Mouse (Mus musculus) cortical plate, adult 2 months (tissue): ENCODE measurements at regions not wholly inside any gene's neighbourhood (a gene's known extent, or its start where the extent isn't known, plus 50 kb on each side); places are given as distances from the start of the nearest gene placed in this dataset.

Source experiments
- H3K27ac ChIP-seq: fragments of 200-500 bp; 2 replicates; pipeline ENCODE4 v1.5.1; 2012; ENCODE audit warnings: low read length, control low read depth, inconsistent platforms; ENCODE audit not compliant: insufficient read depth
- H3K4me1 ChIP-seq: fragments of 200-500 bp; 2 replicates; pipeline ENCODE4 v1.6.1; 2011; ENCODE audit warnings: low read length; ENCODE audit not compliant: control insufficient read depth, insufficient read depth
- H3K4me3 ChIP-seq: fragments of 200-500 bp; 2 replicates; pipeline ENCODE4 v1.5.1; 2011; ENCODE audit warnings: mild to moderate bottlenecking, low read length, control low read depth; ENCODE audit not compliant: insufficient read depth
- CTCF ChIP-seq: fragments of 200-500 bp; IDR thresholded peaks from 2 replicates; pipeline ENCODE4 v1.5.1; 2011; ENCODE audit warnings: mild to moderate bottlenecking, control low read depth, low read length; ENCODE audit not compliant: insufficient read depth; ENCODE audit errors: extremely low read depth
- POLR2A ChIP-seq: fragments of 200-500 bp; IDR thresholded peaks from 2 replicates; pipeline ENCODE4 v1.6.1; 2011; ENCODE audit warnings: mild to moderate bottlenecking, low read length, control low read depth; ENCODE audit not compliant: insufficient read depth; ENCODE audit errors: extremely low read depth

GRCm38 (mm10) chr3:18645481-18645880 is 697.3 kb downstream of the Cypt12 start:
- Histone ChIP-seq H3K4me3 (no peak overlapping the region), H3K27ac (no peak overlapping the region), H3K4me1 (no peaks in the 10 kb centered on the region; the same call in 1 of the 2 replicates)
- TF ChIP-seq CTCF (no peak), POLR2A (no peak)

GRCm38 (mm10) chr3:18645927-18646326 is 697.7 kb downstream of the Cypt12 start:
- H3K4me3 ChIP-seq: no peak overlapping the region
- H3K27ac ChIP-seq: no peak overlapping the region
- H3K4me1 ChIP-seq: no peaks in the 10 kb centered on the region; the same call in 1 of the 2 replicates
- TF ChIP-seq POLR2A (no peak), CTCF (no peak)

GRCm38 (mm10) chr3:18653557-18653956 is 705.3 kb downstream of the Cypt12 start:
- no peak overlapping the region; the same call in 1 of the 2 replicates for H3K27ac ChIP-seq
- H3K4me3 ChIP-seq: no peak overlapping the region
- H3K4me1 ChIP-seq: no peaks in the 10 kb centered on the region
- TF ChIP-seq POLR2A: no peak
- TF ChIP-seq CTCF: no peak

- Histone ChIP-seq H3K4me1 (peaks cover 6% of the 10 kb centered on the region; the same call in 1 of the 2 replicates), H3K4me3 (no peak overlapping the region), H3K27ac (no peak overlapping the region)
- no peak for TF ChIP-seq CTCF
- TF ChIP-seq POLR2A: no peak
Measured at GRCm38 (mm10) chr3:18665738-18666137, 717.5 kb downstream of the Cypt12 start.

- Histone ChIP-seq H3K27ac (no peak overlapping the region), H3K4me3 (no peak overlapping the region), H3K4me1 (peaks cover 6% of the 10 kb centered on the region; the same call in 1 of the 2 replicates)
- TF ChIP-seq CTCF: no peak
- no peak for TF ChIP-seq POLR2A
Measured at GRCm38 (mm10) chr3:18667726-18668125, 719.5 kb downstream of the Cypt12 start.

GRCm38 (mm10) chr3:18668936-18669335 is 720.7 kb downstream of the Cypt12 start:
- Histone ChIP-seq H3K4me3 (no peak overlapping the region), H3K27ac (no peak overlapping the region), H3K4me1 (peaks cover 6% of the 10 kb centered on the region; the same call in 1 of the 2 replicates)
- TF ChIP-seq CTCF: no peak
- TF ChIP-seq POLR2A: no peak

GRCm38 (mm10) chr3:18670203-18670700 is 722.0 kb downstream of the Cypt12 start:
- no peak overlapping the region for H3K27ac ChIP-seq
- TF ChIP-seq POLR2A (no peak), CTCF (no peak)
- H3K4me3 ChIP-seq: no peak overlapping the region
- H3K4me1 ChIP-seq: peaks cover 6% of the 10 kb centered on the region; the same call in 1 of the 2 replicates

GRCm38 (mm10) chr3:18671681-18672080 is 723.5 kb downstream of the Cypt12 start:
- Histone ChIP-seq H3K4me3 (no peak overlapping the region), H3K4me1 (peaks cover 6% of the 10 kb centered on the region; the same call in 1 of the 2 replicates), H3K27ac (no peak overlapping the region)
- TF ChIP-seq POLR2A (no peak), CTCF (no peak)

GRCm38 (mm10) chr3:18683346-18684101 is 735.3 kb downstream of the Cypt12 start:
- Histone ChIP-seq H3K4me1 (no peaks in the 10 kb centered on the region), H3K4me3 (no peak overlapping the region), H3K27ac (no peak overlapping the region)
- TF ChIP-seq POLR2A (no peak), CTCF (no peak)
